Mouse (Mus musculus) bone marrow macrophage, adult 2 months (primary cell): ENCODE measurements around the gene Gm20388.

Experiments
- CTCF ChIP-seq: IDR thresholded peaks from 2 replicates; pipeline ENCODE4 v1.5.1; 2012; ENCODE audit warnings: low read depth, mild to moderate bottlenecking, low read length, moderate library complexity
- POLR2A ChIP-seq: IDR thresholded peaks from 2 replicates; pipeline ENCODE4 v1.6.1; 2012; ENCODE audit warnings: mild to moderate bottlenecking, low read depth, low read length, borderline replicate concordance

- TF ChIP-seq POLR2A (no peak), CTCF (no peak)
Observed at GRCm38 (mm10) chr8:120401712-120402111, 491.1 kb downstream of the Gm20388 start.
